Mouse (Mus musculus) brain, embryonic 14.5 days (tissue): ENCODE measurements around the gene Nr1h3.

Experiments used
- CTCF ChIP-seq: fragments of 200-500 bp; IDR thresholded peaks from 2 replicates; pipeline ENCODE4 v1.5.1; 2012; ENCODE audit warnings: inconsistent platforms, mild to moderate bottlenecking, moderate library complexity, borderline replicate concordance; ENCODE audit not compliant: insufficient read depth, insufficient read length; ENCODE audit errors: extremely low read depth
- POLR2A ChIP-seq: fragments of 200-500 bp; IDR thresholded peaks from 2 replicates; pipeline ENCODE4 v1.6.1; 2012; ENCODE audit warnings: mild to moderate bottlenecking, inconsistent platforms, borderline replicate concordance; ENCODE audit not compliant: poor library complexity, insufficient read depth, insufficient read length, severe bottlenecking; ENCODE audit errors: extremely low read depth

GRCm38 (mm10) chr2:91220501-91220900 lies 17.9 kb upstream of the Nr1h3 start:
- TF ChIP-seq CTCF (no peak), POLR2A (no peak)
